Mouse (Mus musculus) megakaryocyte, adult 5-6 weeks (primary cell): ENCODE data around the gene Rtn4ip1. TPM values are rescaled to one million over a fixed set of nuclear protein-coding genes. Genes with fewer than 3 reads are reported as not detected.

Experiments
- ATAC-seq: 2 replicates; pipeline ENCODE4 v1.8.0; 2016; ENCODE audit warnings: mild to moderate bottlenecking, inconsistent platforms; ENCODE audit not compliant: poor library complexity, severe bottlenecking
- total RNA-seq, 2 experiments: library from RNA; stranded (forward) in 1 of 2; stranded (reverse) in 1 of 2; fragments of 153-499, 151-499 nt in 1 of 2; fragments of 221-1000, 200-1000 nt in 1 of 2; gene quantifications; 2 replicates each; pipeline versions ENCODE4 v1.2.3 to v1.2.4; 2015 to 2017

Rtn4ip1 gene
- total RNA-seq, 2 experiments from 2014 or later = 8.1 to 8.7 TPM

GRCm38 (mm10) chr10:44002004-44002940, 100.7 kb downstream of the Rtn4ip1 start:
- ATAC-seq = peak; percentile 41

- no peak for ATAC-seq
These were observed 101.5 kb downstream of the Rtn4ip1 start for GRCm38 (mm10) chr10:44002995-44003524.

- ATAC-seq = peak; percentile 83
These were observed 102.0 kb downstream of the Rtn4ip1 start for GRCm38 (mm10) chr10:44003551-44004151.

GRCm38 (mm10) chr10:44004221-44004751, 102.7 kb downstream of the Rtn4ip1 start:
- peak; percentile 19 for ATAC-seq

- ATAC-seq = no peak
These were observed 104.4 kb downstream of the Rtn4ip1 start for GRCm38 (mm10) chr10:44005677-44006641.

Other genes starting within 250 kb of the Rtn4ip1 start
- gene Qrsl1, start 62 bp upstream of the Rtn4ip1 start, total RNA-seq (2015) = 13.3 and 18.1 TPM in 2 replicates
- 10.2 and 11.2 TPM in 2 replicates for gene Qrsl1, start 62 bp upstream of the Rtn4ip1 start, total RNA-seq (2017)
- gene Crybg1, start 247.0 kb downstream of the Rtn4ip1 start, total RNA-seq (2015) = 16.8 and 17.6 TPM in 2 replicates
- gene Crybg1, start 247.0 kb downstream of the Rtn4ip1 start, total RNA-seq (2017) = 20.8 and 21.5 TPM in 2 replicates